Mouse (Mus musculus) liver, adult 2 months (tissue): ENCODE measurements around the gene Hoxd4.

Experiments
- CTCF ChIP-seq: fragments of 200-500 bp; IDR thresholded peaks from 2 replicates; pipeline ENCODE4 v1.5.1; 2011; ENCODE audit warnings: low read depth, low read length, control low read depth
- POLR2A ChIP-seq: fragments of 200-500 bp; IDR thresholded peaks from 2 replicates; pipeline ENCODE4 v1.6.1; 2011; ENCODE audit warnings: low read length, control low read depth; ENCODE audit not compliant: insufficient read depth; ENCODE audit errors: extremely low read depth

GRCm38 (mm10) chr2:74699053-74699430 is 12.7 kb upstream of the Hoxd4 start:
- TF ChIP-seq CTCF (no peak), POLR2A (no peak)
